Mouse (Mus musculus) cerebellum, adult 8-10 months (tissue): ENCODE data around the gene Vangl1.

Experiments used
- DNase-seq: peaks from one replicate; pipeline ENCODE4 v3.0.0; 2022

Gene Vangl1

DNA sequence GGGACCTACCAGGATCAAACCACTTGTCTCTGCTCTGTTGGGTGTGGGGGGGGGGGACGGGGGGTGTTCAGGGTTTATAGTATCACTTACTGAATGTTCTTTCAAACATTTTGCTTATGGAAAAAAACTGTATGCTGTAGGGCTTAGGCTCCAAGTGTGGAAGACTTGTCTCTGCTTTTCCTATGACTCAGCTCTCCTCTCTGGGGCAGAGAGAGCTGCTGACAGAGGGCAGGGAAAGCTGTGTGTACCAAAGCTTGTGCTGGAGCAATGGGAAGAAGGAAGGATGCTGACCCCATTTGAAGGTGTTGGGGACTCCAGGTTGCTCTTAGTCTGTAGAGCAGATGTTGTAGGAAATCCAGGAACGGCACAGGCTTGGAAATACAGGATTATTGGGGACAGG, 63.0 kb downstream of the Vangl1 start:
- DNase-seq, result no peak

GRCm38 (mm10) chr3:102140606-102141005, 63.9 kb downstream of the Vangl1 start:
- DNase-seq, result no peak

DNA sequence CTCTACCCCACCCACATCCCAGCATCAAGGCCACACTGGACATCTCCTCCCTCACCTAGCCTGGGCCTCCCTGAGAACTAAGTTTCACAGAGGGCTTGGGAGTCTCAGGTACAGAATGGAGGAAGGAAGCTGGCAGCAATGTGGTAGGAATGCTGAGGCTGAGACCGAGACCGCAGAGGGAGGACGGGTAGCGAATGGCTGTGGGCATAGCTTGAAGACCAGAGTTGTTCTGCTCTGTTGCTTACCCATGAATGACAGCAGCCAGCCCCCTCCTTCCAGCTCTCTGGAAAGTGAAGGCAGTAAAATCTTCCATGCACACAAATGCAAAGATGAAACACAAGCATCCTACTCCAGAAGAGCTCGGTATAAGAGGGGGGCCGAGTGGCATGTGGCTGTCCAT, 65.6 kb downstream of the Vangl1 start:
- DNase-seq, result no peak

GRCm38 (mm10) chr3:102137158-102137557, 67.3 kb downstream of the Vangl1 start:
- DNase-seq, result no peak

DNA sequence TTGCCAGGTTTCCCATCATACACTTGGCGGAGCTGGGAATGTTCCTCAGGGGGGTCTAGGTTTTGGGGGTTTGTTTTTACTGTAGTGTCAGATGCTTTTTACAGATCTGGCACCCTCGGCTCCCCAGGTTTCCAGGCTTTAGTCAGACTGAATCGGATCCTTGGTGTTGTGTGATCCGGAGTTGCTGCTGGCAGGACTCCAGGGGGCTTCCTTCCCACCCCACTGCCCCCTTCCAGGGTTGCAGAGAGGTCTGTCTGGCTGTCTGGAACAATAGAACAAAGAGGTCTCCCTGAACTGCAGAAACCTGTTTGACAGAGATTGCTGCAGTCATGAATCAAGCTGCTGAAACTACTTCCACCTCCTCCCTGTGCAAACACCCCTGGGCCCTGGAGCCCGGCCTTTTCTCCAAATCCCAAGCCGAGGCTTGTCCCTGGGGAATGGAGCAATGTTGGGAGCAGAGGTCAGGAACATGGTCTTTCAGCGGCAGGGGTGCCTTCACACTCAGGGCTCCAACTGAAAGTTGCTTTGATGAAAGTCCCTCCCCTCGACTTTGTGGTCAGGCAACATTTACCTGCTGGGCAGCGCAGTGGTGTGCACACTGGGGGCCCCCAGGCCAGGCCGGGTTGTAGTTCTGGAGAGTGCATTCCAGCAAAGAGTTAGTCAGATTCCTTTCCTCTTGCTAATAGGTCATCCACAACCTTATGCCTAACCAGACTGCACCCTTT, 68.9 kb downstream of the Vangl1 start:
- no peak for DNase-seq

DNA sequence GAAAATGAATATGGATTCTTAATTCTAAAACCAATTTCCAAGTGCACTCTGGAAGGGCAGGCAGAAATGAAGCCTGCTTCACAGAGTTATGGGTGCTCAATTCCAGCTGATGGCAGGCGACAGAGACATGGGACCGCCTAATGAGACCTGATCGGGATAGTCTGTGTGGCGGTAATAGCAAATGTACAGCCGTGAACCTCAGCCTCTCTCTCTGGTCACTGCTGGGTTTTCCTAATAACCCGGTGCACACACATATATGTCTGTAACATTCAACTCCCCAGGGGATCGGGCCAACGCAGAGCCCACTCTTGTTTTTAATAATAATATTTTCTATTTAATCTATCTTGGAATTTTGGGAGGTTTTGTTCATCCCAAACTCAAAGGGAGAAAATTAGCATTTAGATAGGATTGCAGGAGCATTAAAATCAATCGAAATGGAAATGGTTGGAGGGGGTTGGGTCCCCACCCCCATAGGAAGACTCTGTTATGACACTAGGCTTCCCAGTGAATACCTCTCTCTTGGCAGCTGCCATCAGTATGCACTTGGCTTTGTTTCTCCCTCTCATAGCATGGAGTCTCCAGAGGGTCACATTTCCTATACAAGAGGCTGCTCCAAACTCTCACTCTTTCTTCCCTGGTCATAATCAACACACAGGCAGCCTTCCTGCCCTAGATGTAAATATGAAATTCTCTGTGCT, 72.7 kb downstream of the Vangl1 start:
- no peak for DNase-seq

DNA sequence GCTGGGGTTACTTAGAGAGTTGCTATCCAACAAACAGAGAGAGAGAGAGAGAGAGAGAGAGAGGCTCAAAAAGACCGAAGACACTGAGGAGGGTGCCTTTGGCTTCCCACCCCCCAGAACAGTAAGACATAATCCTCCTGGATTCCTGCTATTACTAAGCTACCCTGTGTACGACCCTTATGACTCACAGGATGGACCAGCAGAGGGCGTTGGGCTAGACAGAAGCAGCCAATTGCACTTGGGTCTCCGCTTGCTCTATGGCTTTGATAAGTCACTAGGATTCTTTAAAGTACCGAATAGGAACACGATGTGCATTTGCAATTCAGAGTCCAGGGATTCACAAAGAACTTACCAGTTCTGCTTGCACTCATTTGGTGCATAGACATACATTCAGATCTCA, 74.0 kb downstream of the Vangl1 start:
- no peak for DNase-seq

- no peak for DNase-seq
Observed at GRCm38 (mm10) chr3:102128242-102128641, 76.3 kb downstream of the Vangl1 start.

GRCm38 (mm10) chr3:102127114-102127513, 77.4 kb downstream of the Vangl1 start:
- DNase-seq, result no peak

GRCm38 (mm10) chr3:102125546-102125945, 78.9 kb downstream of the Vangl1 start:
- peak; percentile 15 for DNase-seq

DNA sequence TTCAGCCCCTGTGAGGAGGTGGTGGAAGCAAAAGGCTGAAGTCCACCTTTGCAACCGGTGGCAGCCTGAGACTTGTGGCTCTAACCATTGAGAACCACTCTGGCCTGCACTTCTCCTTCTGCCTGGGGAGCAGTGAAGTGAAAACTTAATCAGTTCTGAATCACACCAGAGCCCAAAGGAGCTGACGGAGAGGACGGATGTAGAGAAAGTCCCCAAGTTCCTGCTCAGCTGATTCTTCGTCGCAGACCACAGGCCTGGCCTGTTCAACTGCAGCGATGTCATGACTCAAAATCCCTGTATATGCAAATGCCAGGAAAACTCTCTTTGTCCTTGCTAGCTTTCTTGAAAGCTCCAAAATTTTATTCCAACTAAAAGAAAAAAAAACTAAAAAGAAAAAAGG, 80.8 kb downstream of the Vangl1 start:
- DNase-seq, result no peak

- DNase-seq, result no peak
Observed at GRCm38 (mm10) chr3:102122046-102122445, 82.4 kb downstream of the Vangl1 start.

- DNase-seq, result no peak
Observed at GRCm38 (mm10) chr3:102120947-102121346, 83.5 kb downstream of the Vangl1 start.

- no peak for DNase-seq
Observed at GRCm38 (mm10) chr3:102111979-102112599, 92.4 kb downstream of the Vangl1 start.

DNA sequence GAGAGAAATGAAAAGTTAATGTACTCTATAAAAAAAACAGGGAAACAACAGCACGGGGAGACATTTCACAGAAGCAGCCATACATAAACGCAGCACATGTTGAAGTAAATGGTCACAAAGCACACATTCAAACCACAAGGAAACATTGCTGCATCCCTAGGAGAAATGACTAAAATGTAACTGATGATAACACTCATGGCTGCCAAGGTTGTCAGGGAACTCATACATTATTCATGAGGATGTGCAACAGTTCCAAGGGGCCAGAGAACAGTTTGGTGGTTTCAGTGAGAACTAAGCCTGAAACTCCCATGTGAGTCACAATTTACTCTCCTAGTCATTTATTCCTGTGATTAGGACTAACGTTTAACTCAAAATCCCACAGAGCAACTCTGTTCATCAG, 96.3 kb downstream of the Vangl1 start:
- no peak for DNase-seq

- DNase-seq, result no peak
Observed at GRCm38 (mm10) chr3:102103811-102104565, 100.5 kb downstream of the Vangl1 start.
